Mouse (Mus musculus): ENCODE results near the gene Rnf216.
A peak's percentile ranks its signal among the peaks of the same experiment; 100 is the strongest.

The Rnf216 gene

GRCm38 (mm10) chr5:143103231-143103630, 9.6 kb downstream of the Rnf216 start:
- DNase-seq (ENCODE audit: low read depth in 2 of 2, low spot score in 2 of 2): no peak

- DNase-seq (ENCODE audit: low read depth in 2 of 2, low spot score in 2 of 2): no peak
Measured at GRCm38 (mm10) chr5:143101626-143102025, 11.2 kb downstream of the Rnf216 start.

DNA sequence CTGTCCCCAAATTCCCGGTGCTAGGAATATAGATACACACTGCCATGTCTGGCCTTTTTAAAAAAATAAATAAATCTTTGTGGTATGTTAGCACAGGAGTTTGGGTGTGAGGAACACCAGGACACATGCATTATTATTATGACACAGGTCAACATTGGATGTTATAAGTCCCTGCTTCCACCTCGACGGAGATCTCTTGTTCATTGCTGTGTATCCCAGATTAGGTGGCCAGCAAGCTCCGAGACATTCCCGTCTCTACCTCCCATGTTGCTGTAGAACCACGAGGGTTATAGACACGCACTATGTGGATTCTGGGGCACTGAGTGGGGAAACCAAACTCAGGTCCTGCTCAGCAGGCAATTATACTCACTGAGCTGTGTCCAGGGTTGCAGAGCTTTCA, 17.5 kb downstream of the Rnf216 start:
- no peak for DNase-seq (ENCODE audit: low read depth in 2 of 2, low spot score in 2 of 2)

- no peak for DNase-seq (ENCODE audit: low read depth in 2 of 2, low spot score in 2 of 2)
Measured at GRCm38 (mm10) chr5:143092891-143093290, 19.9 kb downstream of the Rnf216 start.

- DNase-seq (ENCODE audit: low read depth in 2 of 2, low spot score in 2 of 2): no peak
Measured at GRCm38 (mm10) chr5:143084898-143085297, 27.9 kb downstream of the Rnf216 start.

DNA sequence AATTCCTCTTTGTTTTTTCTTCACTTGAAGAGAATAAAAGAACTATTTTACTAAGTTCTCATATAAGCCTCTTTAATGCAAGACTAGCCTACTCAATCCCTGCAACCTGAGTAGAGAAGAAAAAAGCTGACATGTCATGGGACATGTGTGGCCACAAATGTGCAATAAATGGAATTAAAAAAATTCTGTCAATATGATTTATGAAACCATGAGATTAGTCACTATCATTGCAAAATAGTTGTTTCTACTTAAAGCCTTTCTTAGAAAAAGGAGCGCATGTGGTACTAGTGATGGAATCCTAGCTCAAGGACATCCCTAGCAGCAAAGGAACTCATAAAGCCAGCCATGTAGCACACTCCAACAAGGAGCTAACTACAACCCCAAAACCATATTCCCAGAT, 33.0 kb downstream of the Rnf216 start:
- no peak for DNase-seq (ENCODE audit: low read depth in 2 of 2, low spot score in 2 of 2)

- DNase-seq (ENCODE audit: low read depth in 2 of 2, low spot score in 2 of 2): no peak
Measured at GRCm38 (mm10) chr5:143076603-143077143, 36.1 kb downstream of the Rnf216 start.

- no peak for DNase-seq (ENCODE audit: low read depth in 2 of 2, low spot score in 2 of 2)
Measured at GRCm38 (mm10) chr5:143075987-143076386, 36.8 kb downstream of the Rnf216 start.

DNA sequence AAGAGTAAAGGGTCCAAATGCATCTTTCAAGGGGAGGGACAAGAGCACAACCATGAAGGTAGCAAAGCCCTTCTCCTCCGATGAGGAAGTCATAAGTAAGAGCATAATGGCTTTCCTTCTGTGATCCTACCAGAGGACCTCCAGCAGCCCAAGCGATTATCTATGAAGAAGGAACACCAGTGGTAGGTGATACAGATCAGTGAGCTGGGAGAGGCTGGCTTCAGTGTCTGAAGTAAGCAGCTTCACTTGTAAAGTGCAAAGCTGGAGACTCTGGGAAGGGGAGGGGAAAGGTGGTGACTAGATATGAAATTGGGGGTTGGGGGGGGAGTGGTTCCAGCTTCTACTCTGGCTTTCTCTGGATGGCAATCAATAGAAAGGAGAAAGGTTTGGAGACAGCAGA, 43.7 kb downstream of the Rnf216 start:
- DNase-seq (ENCODE audit: low read depth in 2 of 2, low spot score in 2 of 2): no peak

GRCm38 (mm10) chr5:143068382-143068781, 44.4 kb downstream of the Rnf216 start:
- no peak for DNase-seq (ENCODE audit: low read depth in 2 of 2, low spot score in 2 of 2)

- DNase-seq (ENCODE audit: low read depth in 2 of 2, low spot score in 2 of 2): peak; percentile 29 to 63
Measured at GRCm38 (mm10) chr5:143066551-143066958, 46.2 kb downstream of the Rnf216 start.

- no peak for DNase-seq (ENCODE audit: low read depth in 2 of 2, low spot score in 2 of 2)
Measured at GRCm38 (mm10) chr5:143066096-143066495, 46.7 kb downstream of the Rnf216 start.

DNA sequence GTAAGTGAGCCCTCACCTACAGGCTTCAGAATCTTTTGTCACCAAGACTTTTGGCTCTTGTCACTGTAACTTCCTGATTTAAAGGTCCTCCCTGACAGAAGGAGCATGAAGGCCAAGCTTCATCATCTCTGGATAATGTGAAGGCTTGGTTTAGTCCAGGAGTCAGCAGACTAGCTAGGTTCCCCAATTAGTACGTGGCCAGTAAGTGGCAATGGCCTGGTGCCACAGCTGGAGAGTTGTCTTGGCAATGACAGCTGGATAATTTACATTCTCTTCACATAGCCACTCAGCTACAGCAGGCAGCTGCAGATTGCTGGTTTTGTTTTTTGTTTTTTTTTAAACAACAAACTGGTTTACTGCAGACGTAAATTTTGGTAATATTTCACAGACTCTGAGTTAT, 47.6 kb downstream of the Rnf216 start:
- no peak for DNase-seq (ENCODE audit: low read depth in 2 of 2, low spot score in 2 of 2)

DNA sequence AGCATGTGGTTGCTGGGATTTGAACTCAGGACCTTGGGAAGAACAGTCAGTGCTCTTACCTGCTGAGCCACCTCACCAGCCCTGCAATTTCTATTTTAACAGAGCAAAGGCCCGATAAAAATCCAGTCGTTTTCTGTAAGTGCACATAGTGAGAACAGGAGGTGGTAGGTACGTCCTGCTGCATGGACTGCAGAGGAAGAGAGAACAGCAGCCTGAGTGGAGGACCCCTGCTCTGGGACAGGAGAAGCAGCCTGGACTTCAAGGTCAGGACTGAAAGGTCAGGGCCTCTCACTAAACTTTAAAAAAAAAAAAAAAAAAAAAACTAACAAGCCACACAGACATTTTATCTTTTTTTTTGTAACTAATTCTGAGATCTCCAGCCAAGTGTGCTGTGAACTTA, 50.5 kb downstream of the Rnf216 start:
- no peak for DNase-seq (ENCODE audit: low read depth in 2 of 2, low spot score in 2 of 2)

- DNase-seq (ENCODE audit: low read depth in 2 of 2, low spot score in 2 of 2): no peak
Measured at GRCm38 (mm10) chr5:143061511-143061910, 51.3 kb downstream of the Rnf216 start.

DNA sequence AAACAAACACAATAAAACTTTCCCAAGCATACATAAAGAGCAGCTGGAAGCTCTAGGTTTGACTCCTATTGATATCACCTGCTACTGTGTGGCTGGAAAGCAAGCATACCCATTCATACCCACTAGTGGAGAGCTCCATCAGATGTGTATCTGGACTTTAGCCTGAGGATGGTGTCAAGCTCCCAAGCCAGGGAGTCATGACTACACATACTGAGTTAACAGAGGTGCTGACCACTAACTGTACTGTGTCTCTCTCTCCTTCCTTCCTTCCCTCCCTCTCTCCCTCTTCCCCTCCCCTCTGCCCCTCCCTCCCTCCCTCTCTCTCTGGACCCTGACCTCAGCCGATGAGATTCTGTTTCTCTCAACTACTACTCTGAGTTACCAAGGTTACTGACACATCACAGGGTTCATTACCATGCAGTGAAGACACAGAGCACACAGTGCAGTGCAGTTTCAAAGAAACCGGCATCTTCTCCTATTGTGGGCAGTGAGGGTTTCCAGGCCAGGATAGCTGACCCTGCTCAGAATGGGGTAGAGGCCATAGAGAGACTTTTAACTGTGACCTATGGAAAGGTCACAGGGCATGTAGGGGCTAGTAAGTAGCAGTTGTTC, 51.9 kb downstream of the Rnf216 start:
- DNase-seq (ENCODE audit: low read depth in 2 of 2, low spot score in 2 of 2): no peak

DNA sequence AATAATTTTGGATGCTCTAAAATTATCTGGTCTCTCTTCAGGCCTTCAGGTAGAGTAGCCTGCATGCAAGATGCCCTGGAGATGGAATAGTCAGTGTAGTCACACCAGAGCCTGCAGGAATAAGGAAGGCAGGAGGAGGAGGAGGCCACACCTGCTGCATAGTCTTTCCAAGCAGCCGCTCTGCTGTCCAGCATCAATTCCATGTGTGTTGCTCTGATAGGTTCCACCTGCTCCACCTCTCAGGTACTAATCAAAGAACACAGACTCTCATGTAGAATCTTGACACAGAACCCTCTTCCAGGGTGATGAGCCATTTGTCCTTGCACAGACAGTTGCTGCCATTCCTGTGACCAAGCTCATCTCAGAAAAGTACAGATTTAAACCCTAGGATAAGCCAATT, 52.8 kb downstream of the Rnf216 start:
- DNase-seq (ENCODE audit: low read depth in 2 of 2, low spot score in 2 of 2): no peak

GRCm38 (mm10) chr5:143059182-143059581, 53.6 kb downstream of the Rnf216 start:
- no peak for DNase-seq (ENCODE audit: low read depth in 2 of 2, low spot score in 2 of 2)

DNA sequence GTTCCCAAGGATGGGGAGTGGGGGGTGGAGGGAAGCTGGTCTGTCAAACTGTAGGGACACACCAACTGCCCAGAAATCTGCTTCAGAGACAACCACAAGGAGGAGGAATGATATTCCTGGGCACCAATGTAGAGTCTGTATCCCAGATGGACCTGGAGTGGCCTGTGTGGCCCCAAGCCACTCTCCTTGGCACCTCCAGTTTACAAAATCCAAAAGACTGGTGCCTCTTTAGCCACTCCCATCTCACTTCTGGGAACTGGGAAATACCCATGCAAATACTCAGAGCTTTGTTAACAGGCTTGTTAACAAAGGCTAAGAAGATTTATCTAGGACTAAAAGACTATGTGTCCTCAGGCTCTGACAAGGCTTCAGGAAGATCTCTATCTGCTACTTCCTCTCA, 54.1 kb downstream of the Rnf216 start:
- no peak for DNase-seq (ENCODE audit: low read depth in 2 of 2, low spot score in 2 of 2)

DNA sequence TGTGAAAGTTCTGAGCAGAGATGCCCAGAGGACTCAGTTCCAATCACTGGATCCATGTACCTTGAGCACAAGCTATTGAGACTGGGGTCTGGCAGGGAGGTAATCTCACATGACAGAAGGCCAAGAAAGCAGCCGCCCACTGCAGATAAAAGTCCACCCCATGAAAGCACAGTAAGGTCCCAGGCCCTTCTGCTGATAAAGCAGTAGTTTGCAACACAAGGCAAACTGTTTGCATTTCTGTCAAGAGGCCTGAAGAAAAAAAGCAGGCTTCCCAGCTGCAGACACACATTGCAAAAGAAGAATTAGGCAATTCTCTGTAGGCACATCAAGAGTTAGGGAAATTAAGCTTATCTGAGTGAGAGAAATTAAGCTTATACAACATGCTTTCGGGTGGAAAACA, 54.6 kb downstream of the Rnf216 start:
- no peak for DNase-seq (ENCODE audit: low read depth in 2 of 2, low spot score in 2 of 2)

DNA sequence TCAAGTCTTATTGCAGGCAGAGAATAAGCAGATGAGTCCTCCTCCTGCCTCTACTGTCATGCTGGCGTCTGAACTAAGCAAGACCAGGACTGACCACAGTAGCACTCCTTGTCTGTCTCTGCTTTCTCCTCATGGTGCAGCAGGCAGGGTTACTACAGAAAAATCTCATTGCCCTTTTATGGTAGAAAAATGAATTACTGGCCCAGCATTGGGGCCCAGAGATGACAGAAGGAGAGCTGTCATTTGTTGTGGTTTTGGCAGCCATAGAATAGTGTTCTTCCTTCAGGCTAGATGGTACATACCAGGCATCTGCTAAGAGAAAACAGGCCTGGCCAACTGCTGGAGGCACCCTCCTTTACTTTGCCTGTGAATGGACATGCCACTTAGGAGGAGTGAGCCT, 55.0 kb downstream of the Rnf216 start:
- DNase-seq (ENCODE audit: low read depth in 2 of 2, low spot score in 2 of 2): no peak

DNA sequence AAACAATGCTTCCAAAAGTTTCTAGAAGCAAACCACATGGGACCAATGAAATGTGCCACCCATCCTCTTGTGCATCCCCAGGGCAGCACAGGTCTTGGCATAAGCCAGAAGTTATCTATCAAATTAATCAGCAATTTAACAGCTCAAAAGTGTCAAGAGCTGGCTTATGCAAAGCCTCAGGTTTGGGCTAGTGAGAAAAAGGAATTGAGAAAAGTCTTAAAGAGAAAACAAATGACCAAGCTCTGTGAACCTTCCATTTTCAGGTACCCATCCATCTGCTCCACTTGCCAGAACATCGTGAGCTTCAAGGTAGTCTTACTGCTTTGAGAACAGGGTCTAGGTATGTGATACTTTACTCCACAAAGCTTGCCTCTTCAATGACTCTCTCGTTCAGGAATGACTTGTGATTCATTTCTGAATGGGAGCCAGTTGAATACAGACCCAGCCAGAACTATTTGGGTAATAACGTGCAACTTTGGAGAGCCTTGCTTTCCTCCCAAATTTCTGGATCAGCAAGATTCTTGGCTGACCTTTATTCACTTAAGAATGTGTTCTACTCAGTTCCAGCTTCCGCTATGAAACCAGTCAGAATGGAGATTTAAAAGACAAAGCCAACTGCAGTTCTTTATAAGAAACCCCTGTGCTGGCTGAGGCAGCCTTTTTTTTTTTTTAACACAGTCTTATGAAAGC, 56.5 kb downstream of the Rnf216 start:
- DNase-seq (ENCODE audit: low read depth in 2 of 2, low spot score in 2 of 2): no peak
